Mouse (Mus musculus): Measurements from ENCODE around the gene Rab5if. TPM values are rescaled to one million over a fixed set of nuclear protein-coding genes. Genes with fewer than 3 reads are reported as not detected.

Gene Rab5if
- total and polyA plus RNA-seq, 2 experiments from 2014 or later: 115 to 155 TPM

- ATAC-seq (ENCODE audit: low FRiP score): no peak
- TF ChIP-seq CTCF (IDR thresholded peaks at IDR 0.05): no peak
- H3K4me3 ChIP-seq (ENCODE audit: low read depth, low read length): no peak overlapping the region
- H3K4me1 ChIP-seq (ENCODE audit: insufficient read depth, low read length): no peaks in the 10 kb centered on the region
- no peaks in the 10 kb centered on the region for H3K27me3 ChIP-seq (ENCODE audit: insufficient read depth, low read length)
- H3K4me2 ChIP-seq (ENCODE audit: low read depth, low read length, poor library complexity, severe bottlenecking): no peak overlapping the region
- H3K9ac ChIP-seq (replicated peaks; ENCODE audit: low read length, poor library complexity, severe bottlenecking): no peak overlapping the region
- H3K27ac ChIP-seq (ENCODE audit: low read depth, low read length): no peak overlapping the region
- no peaks in the 10 kb centered on the region for H3K36me3 ChIP-seq (ENCODE audit: insufficient read depth, low read length)
- no peak for DNase-seq (ENCODE audit: low spot score)
- peaks cover 11% of the 10 kb centered on the region; the same call in 1 of the 2 replicates for H3K9me3 ChIP-seq (ENCODE audit: low read length)
- 98% methylated on average over 11 of the region's 11 CpGs for WGBS
These were observed 28.6 kb upstream of the Rab5if start for GRCm38 (mm10) chr2:156834336-156834735.

- 70% methylated on average over 6 of the region's 6 CpGs for WGBS
- Histone ChIP-seq H3K27me3 (ENCODE audit: insufficient read depth, low read length) (peaks cover 22% of the 10 kb centered on the region), H3K4me1 (ENCODE audit: insufficient read depth, low read length) (peaks cover 7% of the 10 kb centered on the region; the same call in 1 of the 2 replicates), H3K9ac (replicated peaks; ENCODE audit: low read length, poor library complexity, severe bottlenecking) (no peak overlapping the region), H3K36me3 (ENCODE audit: insufficient read depth, low read length) (no peaks in the 10 kb centered on the region), H3K9me3 (ENCODE audit: low read length) (no peaks in the 10 kb centered on the region), H3K27ac (ENCODE audit: low read depth, low read length) (no peak overlapping the region), H3K4me2 (ENCODE audit: low read depth, low read length, poor library complexity, severe bottlenecking) (no peak overlapping the region), H3K4me3 (ENCODE audit: low read depth, low read length) (no peak overlapping the region)
- TF ChIP-seq CTCF (IDR thresholded peaks at IDR 0.05): no peak
- no peak for ATAC-seq (ENCODE audit: low FRiP score)
- DNase-seq (ENCODE audit: low spot score): no peak
These were observed 24.1 kb upstream of the Rab5if start for GRCm38 (mm10) chr2:156838839-156839238.

GRCm38 (mm10) chr2:156839319-156840191, 23.4 kb upstream of the Rab5if start, which contains the start of gene Tgif2:
TSS of gene Tgif2 (plus strand) at chr2:156840007.
- TF ChIP-seq CTCF (IDR thresholded peaks at IDR 0.05): no peak

GRCm38 (mm10) chr2:156840301-156841027, 22.5 kb upstream of the Rab5if start:
- DNase-seq (ENCODE audit: low spot score) (peak; percentile 15), ATAC-seq (ENCODE audit: low FRiP score) (peak; percentile 25; the same call in 1 of the 2 replicates)
- Histone ChIP-seq H3K9ac (replicated peaks; ENCODE audit: low read length, poor library complexity, severe bottlenecking) (peak overlapping the region; percentile 48), H3K27me3 (ENCODE audit: insufficient read depth, low read length) (peaks cover 22% of the 10 kb centered on the region), H3K4me2 (ENCODE audit: low read depth, low read length, poor library complexity, severe bottlenecking) (peak overlapping the region; percentile 100), H3K4me1 (ENCODE audit: insufficient read depth, low read length) (peaks cover 7% of the 10 kb centered on the region; the same call in 1 of the 2 replicates), H3K9me3 (ENCODE audit: low read length) (no peaks in the 10 kb centered on the region), H3K27ac (ENCODE audit: low read depth, low read length) (peak overlapping the region; percentile 47; the same call in 1 of the 2 replicates), H3K36me3 (ENCODE audit: insufficient read depth, low read length) (no peaks in the 10 kb centered on the region), H3K4me3 (ENCODE audit: low read depth, low read length) (peak overlapping the region; percentile 57)
- WGBS: under 1% methylated on average over 54 of the region's 79 CpGs
- TF ChIP-seq CTCF (IDR thresholded peaks at IDR 0.05): no peak

More at GRCm38 (mm10) chr2:156839319-156840191, 23.4 kb upstream of the Rab5if start, which contains the start of gene Tgif2:
- H3K36me3 ChIP-seq (ENCODE audit: insufficient read depth, low read length): no peaks in the 10 kb centered on the region
- peak; percentile 52 for ATAC-seq (ENCODE audit: low FRiP score)
- WGBS: 7% methylated on average over 37 of the region's 61 CpGs
- peak within 1 kb of the TSS; percentile 100 for H3K4me2 ChIP-seq (ENCODE audit: low read depth, low read length, poor library complexity, severe bottlenecking)
- peak; percentile 80 for DNase-seq (ENCODE audit: low spot score)
- H3K27me3 ChIP-seq (ENCODE audit: insufficient read depth, low read length): peaks cover 22% of the 10 kb centered on the region
- no peaks in the 10 kb centered on the region for H3K9me3 ChIP-seq (ENCODE audit: low read length)
- H3K9ac ChIP-seq (replicated peaks; ENCODE audit: low read length, poor library complexity, severe bottlenecking): peak within 1 kb of the TSS; percentile 48
- peak within 1 kb of the TSS; percentile 47; the same call in 1 of the 2 replicates for H3K27ac ChIP-seq (ENCODE audit: low read depth, low read length)
- H3K4me1 ChIP-seq (ENCODE audit: insufficient read depth, low read length): peaks cover 7% of the 10 kb centered on the region; the same call in 1 of the 2 replicates
- peak within 1 kb of the TSS; percentile 57 for H3K4me3 ChIP-seq (ENCODE audit: low read depth, low read length)

GRCm38 (mm10) chr2:156841028-156841840, 21.7 kb upstream of the Rab5if start:
- Histone ChIP-seq H3K36me3 (ENCODE audit: insufficient read depth, low read length) (no peaks in the 10 kb centered on the region), H3K4me3 (ENCODE audit: low read depth, low read length) (peak overlapping the region; percentile 57), H3K9ac (replicated peaks; ENCODE audit: low read length, poor library complexity, severe bottlenecking) (no peak overlapping the region), H3K4me1 (ENCODE audit: insufficient read depth, low read length) (peaks cover 7% of the 10 kb centered on the region; the same call in 1 of the 2 replicates), H3K4me2 (ENCODE audit: low read depth, low read length, poor library complexity, severe bottlenecking) (peak overlapping the region; percentile 100), H3K27me3 (ENCODE audit: insufficient read depth, low read length) (peaks cover 22% of the 10 kb centered on the region), H3K27ac (ENCODE audit: low read depth, low read length) (0 out of 2 replicates have a peak overlapping the region, but pooled peaks have one; percentile 47), H3K9me3 (ENCODE audit: low read length) (no peaks in the 10 kb centered on the region)
- 1% methylated on average over 40 of the region's 42 CpGs for WGBS
- DNase-seq (ENCODE audit: low spot score): peak; percentile 44
- no peak for TF ChIP-seq CTCF (IDR thresholded peaks at IDR 0.05)
- ATAC-seq (ENCODE audit: low FRiP score): peak; percentile 18; the same call in 1 of the 2 replicates

Measured in midbrain, postnatal 0 days (tissue).